Mouse (Mus musculus) ES-Bruce4 (cell line): ENCODE data around the gene Mcm2.

Source experiments
- CTCF ChIP-seq: IDR thresholded peaks from one replicate; pipeline ENCODE4 v1.8.1; 2011; ENCODE audit warnings: low read depth, low read length
- EP300 ChIP-seq: IDR thresholded peaks from 2 replicates; pipeline ENCODE4 v1.6.1; 2011; ENCODE audit warnings: low read depth, low read length; ENCODE audit not compliant: insufficient read depth
- POLR2A ChIP-seq: IDR thresholded peaks from one replicate; pipeline ENCODE4 v1.8.1; 2011; ENCODE audit warnings: low read length; ENCODE audit not compliant: insufficient read depth

DNA sequence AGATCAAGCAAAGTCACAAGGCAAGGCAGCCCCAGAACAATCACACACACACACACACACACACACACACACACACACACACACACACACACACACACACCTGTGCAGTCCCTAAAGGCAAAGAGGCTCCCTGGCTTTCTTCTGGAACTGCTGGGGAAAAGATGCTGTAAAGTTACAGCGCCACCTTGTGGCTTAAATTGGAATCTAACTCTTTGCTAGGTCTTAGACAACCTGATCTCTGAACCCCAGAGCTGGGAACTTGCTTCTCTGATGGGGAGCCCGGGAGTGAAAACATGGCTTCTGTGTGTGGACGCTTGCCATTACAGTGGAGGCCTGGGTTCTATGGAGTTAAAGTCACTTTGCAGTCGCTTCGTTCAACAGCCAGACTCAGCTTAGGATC is 42.9 kb downstream of the Mcm2 start:
- peak; percentile 35 for TF ChIP-seq CTCF
- no peak for TF ChIP-seq POLR2A
- no peak for TF ChIP-seq EP300
